Mouse (Mus musculus) embryo, embryonic 11.5 days (tissue): ENCODE results near the gene Utp4.
"Not testable (repeated sequence)": the region's sequence is repeated elsewhere in the genome, so short reads cannot be mapped to it uniquely, and the experiment has no call there.

Experiments
- DNase-seq: peaks from one replicate; pipeline ENCODE4 v3.0.0-alpha.2; 2012; ENCODE audit warnings: low read depth, low spot score

Utp4 gene

GRCm38 (mm10) chr8:106893481-106894156, at the start of gene Utp4:
Gene Utp4 (plus strand): TSS chr8:106893636.
- peak; percentile 80 for DNase-seq

- DNase-seq: no peak
These were observed 43.4 kb upstream of the Utp4 start for GRCm38 (mm10) chr8:106850034-106850433.

GRCm38 (mm10) chr8:106854534-106855241, 38.7 kb upstream of the Utp4 start:
- DNase-seq: no peak

- no peak for DNase-seq
These were observed 38.2 kb upstream of the Utp4 start for GRCm38 (mm10) chr8:106855242-106855562.

GRCm38 (mm10) chr8:106862845-106863244, 30.6 kb upstream of the Utp4 start:
- DNase-seq: no peak

DNA sequence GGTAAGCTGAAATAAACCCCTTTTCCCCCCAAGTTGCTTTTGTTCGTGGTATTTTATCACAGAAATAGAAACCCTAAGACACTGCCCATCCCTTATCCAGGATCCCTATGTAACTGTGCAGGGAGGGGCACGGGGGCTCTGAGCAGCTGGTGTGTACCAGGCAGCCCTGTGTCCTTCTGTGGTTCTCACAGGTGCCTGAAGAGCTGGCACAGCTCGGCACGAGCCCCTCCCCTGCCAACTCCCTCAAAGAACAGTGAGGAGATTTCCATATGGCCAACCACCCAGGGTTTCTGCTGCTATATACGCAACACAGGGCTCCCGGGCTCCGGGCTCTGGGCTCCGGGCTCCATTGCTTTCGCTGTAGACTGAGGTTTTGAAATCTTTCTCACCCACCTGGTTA, 28.1 kb upstream of the Utp4 start:
- DNase-seq: no peak

GRCm38 (mm10) chr8:106870051-106870450, 23.4 kb upstream of the Utp4 start, which contains the start of gene Has3:
Gene Has3 (plus strand): TSS chr8:106870242.
- DNase-seq: no peak

DNA sequence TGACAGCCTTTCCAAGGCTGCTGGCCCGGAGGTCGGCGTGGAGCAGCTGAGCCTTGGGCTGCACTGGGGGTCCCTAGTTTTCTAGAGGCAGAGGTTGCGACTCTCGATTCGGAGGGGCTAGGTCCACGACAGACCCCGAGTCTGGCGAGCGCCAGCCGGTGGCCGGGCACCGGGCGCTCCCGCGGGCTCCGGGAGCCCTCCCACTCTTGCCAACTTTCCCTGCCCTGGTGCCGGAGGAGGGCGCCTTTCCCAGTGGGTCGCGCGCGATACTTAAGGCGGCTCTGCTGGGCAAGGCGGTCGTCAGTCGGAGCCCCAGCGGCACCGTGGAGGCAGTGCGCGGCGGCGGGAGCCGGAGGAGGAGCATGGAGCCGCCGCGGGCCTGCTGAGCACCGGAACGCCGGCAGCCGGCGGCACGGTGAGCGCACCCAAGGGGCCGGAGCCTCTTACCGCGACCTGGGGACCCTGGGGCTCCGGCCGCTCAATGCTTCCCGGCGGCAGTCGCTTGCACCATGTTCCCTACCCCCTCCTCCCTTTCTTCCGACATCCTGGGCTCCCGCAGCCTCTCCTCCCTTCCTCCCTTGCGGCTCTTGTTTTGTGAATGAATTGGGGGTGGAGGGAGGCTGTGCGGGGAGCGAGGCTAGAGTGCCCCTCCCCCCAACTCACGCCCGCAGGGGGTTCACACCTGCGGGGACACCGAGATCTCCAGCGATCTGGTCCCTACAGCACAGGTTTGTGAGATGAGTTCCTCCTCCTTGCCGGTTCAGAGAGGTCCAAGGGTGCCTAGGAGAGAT, 22.7 kb upstream of the Utp4 start:
- no peak for DNase-seq

DNA sequence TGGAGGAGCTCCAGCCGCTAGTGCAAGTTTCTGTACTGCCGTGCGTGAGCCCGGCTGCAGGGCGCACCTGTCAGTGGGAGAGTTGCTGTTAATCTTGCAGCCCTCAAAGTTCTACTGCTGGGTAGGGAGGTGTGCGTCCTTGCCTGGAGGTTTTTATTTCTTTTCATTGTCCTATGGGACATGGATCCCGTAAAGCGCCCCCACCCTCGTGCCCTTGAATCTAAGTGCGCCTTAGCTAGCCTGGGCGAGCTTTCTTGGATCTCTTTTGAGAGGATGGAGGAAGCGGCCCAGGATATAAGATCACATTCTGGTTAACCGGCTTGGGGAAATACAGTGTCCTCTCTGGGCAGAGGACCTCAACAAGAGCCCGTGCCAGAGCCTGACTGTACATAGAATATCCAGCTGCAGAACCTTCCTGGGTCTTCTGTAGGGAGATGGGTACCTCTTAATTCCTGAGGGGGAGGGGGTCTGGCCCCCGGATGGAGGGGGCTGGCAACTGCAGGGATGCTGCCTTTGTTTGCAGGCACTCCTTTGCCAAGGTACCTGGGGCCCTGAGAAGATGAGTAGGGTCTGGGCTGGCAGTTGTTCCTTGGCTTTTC, 22.0 kb upstream of the Utp4 start:
- no peak for DNase-seq

GRCm38 (mm10) chr8:106871931-106872371, 21.5 kb upstream of the Utp4 start:
- no peak for DNase-seq

DNA sequence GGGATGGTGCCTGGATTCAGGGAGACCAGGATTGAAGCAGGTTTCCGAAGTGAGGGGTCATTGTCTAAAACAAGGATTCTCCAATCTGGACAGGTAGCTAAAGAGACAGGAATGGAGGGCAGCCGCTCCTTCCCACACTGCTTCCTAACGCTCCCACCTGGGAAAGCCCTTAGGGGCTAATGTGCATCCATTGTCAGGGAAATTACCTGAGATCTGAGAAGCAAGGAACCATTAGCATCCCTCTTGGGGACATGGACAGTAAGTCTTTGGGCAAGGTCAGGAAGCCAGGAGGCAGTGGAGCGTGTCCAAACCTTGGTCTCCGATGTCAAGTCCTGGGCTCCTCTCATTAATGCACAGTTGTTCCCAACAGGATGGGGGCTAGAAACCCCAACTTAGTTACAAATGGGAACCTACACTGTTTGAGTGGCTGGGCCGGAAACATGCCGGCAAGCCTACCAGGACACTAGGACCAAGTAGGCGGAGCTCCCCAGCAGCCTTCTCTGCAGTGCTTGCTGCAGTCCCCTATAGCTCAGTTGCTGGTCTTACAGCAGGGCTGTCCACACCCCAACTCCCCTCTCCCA, 20.9 kb upstream of the Utp4 start:
- DNase-seq: no peak

DNA sequence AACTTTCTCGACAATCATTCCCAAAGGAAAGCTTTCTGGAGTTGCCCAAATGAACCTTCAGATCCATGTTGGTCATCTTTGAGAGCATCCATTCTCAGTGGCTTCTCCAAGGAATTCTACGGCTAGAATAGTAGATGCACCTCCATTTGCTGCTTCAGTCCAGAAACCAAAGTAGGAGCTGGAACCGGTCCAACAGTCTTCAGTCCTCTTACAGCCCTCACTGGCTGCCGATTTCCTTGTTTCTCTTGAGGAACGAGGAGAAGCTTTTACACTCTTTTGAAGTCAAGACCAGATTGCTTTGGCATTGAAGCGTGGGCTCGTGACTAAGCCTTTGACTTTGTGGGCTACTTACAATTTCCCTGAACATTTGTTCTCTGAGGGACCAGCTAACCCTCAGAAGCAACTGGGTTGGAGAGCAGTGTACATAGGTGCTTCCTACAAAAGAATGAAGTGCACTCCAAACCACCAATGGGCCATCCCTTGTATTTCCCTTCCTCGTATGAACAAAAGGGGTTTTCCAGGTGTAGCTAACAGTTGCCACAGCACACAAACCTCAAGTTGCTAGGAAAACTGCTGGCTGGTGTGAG, 13.2 kb upstream of the Utp4 start:
- DNase-seq: no peak

DNA sequence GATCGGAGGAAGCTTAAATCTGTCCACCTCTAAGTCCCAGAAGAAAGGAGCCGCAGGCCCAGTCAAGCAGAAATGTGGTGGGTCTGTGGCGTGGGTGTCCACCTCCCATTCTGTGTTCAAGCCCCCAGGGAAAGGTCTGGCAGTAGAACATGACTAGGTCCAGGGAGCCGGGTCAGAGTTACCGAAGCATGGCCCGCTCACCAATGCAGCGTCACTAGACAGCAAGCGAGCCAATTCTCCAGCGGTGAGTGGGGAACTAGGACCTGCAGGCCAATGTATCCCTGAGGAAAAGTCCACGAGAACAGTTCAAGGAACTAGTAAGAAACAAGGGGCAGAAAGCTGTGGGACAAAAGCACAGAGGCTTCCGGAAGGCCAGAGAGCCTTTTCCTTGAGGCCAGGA, 9.3 kb upstream of the Utp4 start:
- not testable (repeated sequence) for DNase-seq

DNA sequence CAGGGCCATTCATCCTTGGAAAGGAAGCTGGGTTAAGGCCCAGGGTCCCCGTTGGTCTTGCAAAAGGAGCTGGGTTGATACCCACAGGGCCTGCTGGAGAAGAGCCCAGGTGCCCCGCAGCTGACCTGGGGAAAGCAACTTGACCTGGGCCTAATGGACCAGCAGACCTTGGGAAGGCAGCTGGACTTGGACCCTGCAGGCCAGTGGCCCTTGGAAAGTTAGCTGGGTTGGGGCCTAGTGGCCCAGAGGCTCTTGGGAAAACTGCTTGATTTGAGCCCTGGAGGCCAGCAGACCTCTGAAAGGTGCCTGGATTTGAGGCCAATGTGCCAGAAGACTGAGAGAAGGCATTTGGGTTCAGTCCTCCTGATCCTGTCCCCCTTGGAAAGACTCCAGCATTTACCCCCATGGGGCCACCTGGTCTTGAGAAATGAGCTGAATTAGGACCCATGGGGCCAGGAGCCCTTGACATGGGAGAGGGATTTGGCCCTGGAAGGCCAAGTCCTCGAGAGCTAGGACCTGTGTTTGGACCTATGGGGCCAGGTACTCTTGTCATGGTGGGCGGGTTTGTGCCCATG, 8.5 kb upstream of the Utp4 start:
- not testable (repeated sequence) for DNase-seq

GRCm38 (mm10) chr8:106887336-106888189, 5.9 kb upstream of the Utp4 start:
- DNase-seq: peak; percentile 73

DNA sequence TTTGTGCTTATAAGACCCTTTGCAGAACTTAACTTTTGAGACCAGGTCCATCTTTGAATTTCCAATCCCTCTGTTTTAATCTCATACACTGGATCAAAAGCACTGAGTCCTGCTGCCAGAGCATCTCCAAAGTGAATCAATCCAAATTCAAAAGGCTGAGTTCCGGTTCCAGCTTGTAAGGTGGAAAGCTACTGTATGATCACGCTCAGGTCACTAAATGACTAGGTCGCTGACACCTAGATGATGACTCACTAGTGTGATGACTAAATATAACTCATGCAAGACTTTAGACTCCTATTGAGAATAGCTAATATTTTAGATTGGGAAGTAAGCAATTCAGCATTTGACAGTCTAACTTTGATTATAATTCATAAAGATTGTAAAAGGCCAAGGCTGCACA, 4.6 kb upstream of the Utp4 start:
- no peak for DNase-seq

DNA sequence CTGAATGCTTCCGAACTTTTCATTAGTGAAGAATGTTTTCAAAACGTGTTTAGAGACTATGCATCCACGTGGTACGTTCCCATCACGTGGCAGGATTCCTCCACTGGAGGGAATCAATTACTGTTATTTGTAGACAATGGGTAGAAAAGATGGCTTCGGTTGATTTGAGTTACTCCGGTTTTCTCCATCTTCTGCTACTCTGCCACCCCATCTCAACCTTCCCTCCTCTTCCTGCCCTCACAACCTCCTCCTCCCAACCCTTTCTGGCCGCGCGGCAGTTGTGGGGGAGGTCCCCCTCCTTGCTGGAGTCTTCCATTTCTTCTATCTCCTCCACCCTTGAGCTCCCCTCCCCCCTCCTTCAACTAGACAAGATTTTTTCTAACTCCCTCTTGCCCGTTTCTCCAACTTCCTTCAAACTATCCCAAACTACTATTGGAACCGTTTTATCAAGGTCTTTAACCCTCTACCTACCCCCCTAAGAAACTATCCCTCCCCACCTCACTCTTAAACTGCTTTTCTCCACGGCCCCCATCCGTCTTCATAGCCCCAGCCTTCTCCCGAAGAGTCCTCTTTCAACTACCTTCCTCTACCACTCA, 1.1 kb upstream of the Utp4 start:
- DNase-seq: no peak

- DNase-seq: no peak
These were observed 507 bp upstream of the Utp4 start for GRCm38 (mm10) chr8:106892806-106893451.

DNA sequence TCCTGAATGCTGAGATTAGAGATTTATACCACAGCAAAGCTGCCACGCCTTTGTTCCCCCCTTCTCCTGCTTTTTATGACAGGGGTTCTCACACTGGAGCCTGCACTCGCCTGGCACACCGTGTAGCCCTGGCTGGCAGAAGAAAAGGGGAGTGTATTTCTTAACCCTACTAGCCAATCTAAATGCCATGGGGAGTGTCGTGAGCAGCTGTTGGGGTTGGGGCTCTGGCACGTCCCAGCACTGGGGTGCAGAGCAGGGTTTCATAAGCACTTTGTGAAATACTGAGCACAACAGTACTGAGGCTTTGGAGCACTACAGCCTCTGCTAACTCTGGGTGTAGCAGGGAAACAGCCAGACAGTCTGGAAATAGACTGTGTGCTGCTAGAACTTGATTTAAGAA, 6.0 kb downstream of the Utp4 start:
- no peak for DNase-seq
